Mouse (Mus musculus) heart, embryonic 14.5 days (tissue): Measurements from ENCODE around the gene Il27. TPM values are rescaled to one million over a fixed set of nuclear protein-coding genes. Genes with fewer than 3 reads are reported as not detected.

Experiments
- ATAC-seq: fragments of 200-750 bp; cut with Nextera tagmentation; 2 replicates; pipeline ENCODE4 v1.8.0; 2017; ENCODE audit warnings: low read depth, moderate TSS enrichment; ENCODE audit not compliant: insufficient number of reproducible peaks, insufficient read depth, low FRiP score
- H3K27ac ChIP-seq, 2 experiments: fragments of 200-500 bp in 1 of 2; fragments of 300-500 bp in 1 of 2; sonication (generic) in 1 of 2; replicated peaks in 1 of 2; 2 replicates each; pipeline ENCODE4 v1.5.1; 2012 to 2014; ENCODE audit warnings: low read depth in 2 of 2, low read length in 2 of 2, control low read depth in 1 of 2, mild to moderate bottlenecking in 1 of 2, mixed read lengths in 1 of 2; ENCODE audit not compliant: control insufficient read depth in 1 of 2, insufficient read depth in 1 of 2
- H3K27me3 ChIP-seq: fragments of 300-500 bp; sonication (generic); 2 replicates; pipeline ENCODE4 v1.6.1; 2014; ENCODE audit warnings: mild to moderate bottlenecking, low read length, control low read depth; ENCODE audit not compliant: control insufficient read depth, insufficient read depth
- H3K36me3 ChIP-seq: fragments of 300-500 bp; sonication (generic); 2 replicates; pipeline ENCODE4 v1.6.1; 2014; ENCODE audit warnings: mild to moderate bottlenecking, control low read depth, low read length, mixed read lengths; ENCODE audit not compliant: control insufficient read depth, insufficient read depth
- H3K4me1 ChIP-seq, 2 experiments: fragments of 200-500 bp in 1 of 2; fragments of 300-500 bp in 1 of 2; sonication (generic) in 1 of 2; 2 replicates each; pipeline ENCODE4 v1.6.1; 2012 to 2014; ENCODE audit warnings: low read length in 2 of 2, control low read depth in 1 of 2, mixed read lengths in 1 of 2; ENCODE audit not compliant: control insufficient read depth in 2 of 2, insufficient read depth in 2 of 2
- H3K4me2 ChIP-seq: fragments of 300-500 bp; sonication (generic); 2 replicates; pipeline ENCODE4 v1.6.1; 2014; ENCODE audit warnings: mild to moderate bottlenecking, low read length
- H3K4me3 ChIP-seq, 2 experiments: fragments of 200-500 bp in 1 of 2; fragments of 300-500 bp in 1 of 2; sonication (generic) in 1 of 2; 2 replicates each; pipeline ENCODE4 v1.5.1; 2012 to 2014; ENCODE audit warnings: low read length in 2 of 2, mild to moderate bottlenecking in 2 of 2, control low read depth in 1 of 2, low read depth in 1 of 2, moderate library complexity in 1 of 2; ENCODE audit not compliant: control insufficient read depth in 1 of 2, insufficient read depth in 1 of 2
- H3K9ac ChIP-seq: fragments of 300-500 bp; sonication (generic); 2 replicates; pipeline ENCODE4 v1.6.1; 2014; ENCODE audit warnings: mild to moderate bottlenecking, low read length
- H3K9me3 ChIP-seq: fragments of 300-500 bp; sonication (generic); 2 replicates; pipeline ENCODE4 v1.6.1; 2016; ENCODE audit warnings: low read length, control low read depth; ENCODE audit not compliant: control insufficient read depth
- WGBS: fragments of 180-500 bp; shearing (Covaris S2); extraction: QIAGEN DNeasy Blood & Tissue Kit; methylation state at CpG from one replicate; pipeline ENCODE4 v1.1.7; 2014; 5-methylcytosine and 5-hydroxymethylcytosine counted together
- polyA plus RNA-seq: library from polyadenylated mRNA; unstranded; fragments of >200 nt; fragmentation: Nextera tagmentation; extraction: Ambion mirVana; gene quantifications from 2 replicates; pipeline ENCODE4 v1.2.1, GENCODE M21; 2014

Il27 gene
- polyA plus RNA-seq, 1 experiment from 2014 or later: not detected

- Histone ChIP-seq H3K4me1 (peaks cover 5 to 11% of the 10 kb centered on the region in 2 experiments; a peak in 2 of 4 replicates), H3K27me3 (no peaks in the 10 kb centered on the region), H3K9ac (no peak overlapping the region; the same call in 1 of the 2 replicates), H3K4me3 (no peak overlapping the region), H3K9me3 (no peaks in the 10 kb centered on the region), H3K36me3 (no peaks in the 10 kb centered on the region), H3K4me2 (no peak overlapping the region), H3K27ac (no peak overlapping the region)
- no peak for ATAC-seq
- WGBS: 57% methylated on average over 9 of the region's 9 CpGs
These were observed 27.0 kb upstream of the Il27 start for GRCm38 (mm10) chr7:126621452-126622359.

- ATAC-seq: no peak
- H3K27ac ChIP-seq: no peak overlapping the region
- peaks cover 4 to 5% of the 10 kb centered on the region in 2 experiments; a peak in 2 of 4 replicates for H3K4me1 ChIP-seq
- no peak overlapping the region for H3K4me3 ChIP-seq
- no peaks in the 10 kb centered on the region for H3K36me3 ChIP-seq
- WGBS: 75% methylated on average over 10 of the region's 10 CpGs
- H3K27me3 ChIP-seq: no peaks in the 10 kb centered on the region
- H3K9ac ChIP-seq: no peak overlapping the region
- H3K4me2 ChIP-seq: no peak overlapping the region
- H3K9me3 ChIP-seq: no peaks in the 10 kb centered on the region
These were observed 25.0 kb upstream of the Il27 start for GRCm38 (mm10) chr7:126619559-126620275.

- no peaks in the 10 kb centered on the region for H3K27me3 ChIP-seq
- WGBS: 66% methylated on average over 3 of the region's 3 CpGs
These were observed 22.0 kb upstream of the Il27 start for GRCm38 (mm10) chr7:126616707-126617106.

GRCm38 (mm10) chr7:126612736-126613135 is 18.0 kb upstream of the Il27 start:
- H3K4me2 ChIP-seq: no peak overlapping the region
- no peaks in the 10 kb centered on the region for H3K36me3 ChIP-seq
- no peaks in the 10 kb centered on the region for H3K27me3 ChIP-seq
- H3K4me1 ChIP-seq: no peaks in the 10 kb centered on the region
- H3K9me3 ChIP-seq: 0 out of 2 replicates have a peak, but pooled peaks cover 4% of the 10 kb centered on the region
- H3K27ac ChIP-seq: no peak overlapping the region
- 72% methylated on average over 3 of the region's 3 CpGs for WGBS
- no peak for ATAC-seq
- no peak overlapping the region for H3K4me3 ChIP-seq
- H3K9ac ChIP-seq: no peak overlapping the region

More at GRCm38 (mm10) chr7:126616707-126617106, 22.0 kb upstream of the Il27 start:
- no peak for ATAC-seq
- Histone ChIP-seq H3K4me3 (no peak overlapping the region), H3K9ac (no peak overlapping the region), H3K36me3 (no peaks in the 10 kb centered on the region), H3K4me1 (peaks cover 0 to 1% of the 10 kb centered on the region in 2 experiments; a peak in 1 of 4 replicates), H3K4me2 (no peak overlapping the region), H3K27ac (no peak overlapping the region), H3K9me3 (0 out of 2 replicates have a peak, but pooled peaks cover 4% of the 10 kb centered on the region)

- H3K9me3 ChIP-seq: 0 out of 2 replicates have a peak, but pooled peaks cover under 1% of the 10 kb centered on the region
- no peak overlapping the region for H3K27ac ChIP-seq
- WGBS: 80% methylated on average over 5 of the region's 5 CpGs
- no peak overlapping the region for H3K9ac ChIP-seq
- no peak overlapping the region for H3K4me2 ChIP-seq
- no peak overlapping the region for H3K4me3 ChIP-seq
- no peaks in the 10 kb centered on the region for H3K4me1 ChIP-seq
- H3K36me3 ChIP-seq: no peaks in the 10 kb centered on the region
- ATAC-seq: no peak
- H3K27me3 ChIP-seq: no peaks in the 10 kb centered on the region
These were observed 13.1 kb upstream of the Il27 start for GRCm38 (mm10) chr7:126607796-126608195.

GRCm38 (mm10) chr7:126607064-126607463 is 12.3 kb upstream of the Il27 start:
- Histone ChIP-seq H3K27ac (no peak overlapping the region), H3K9me3 (no peaks in the 10 kb centered on the region), H3K27me3 (no peaks in the 10 kb centered on the region), H3K9ac (no peak overlapping the region), H3K4me3 (no peak overlapping the region), H3K36me3 (no peaks in the 10 kb centered on the region), H3K4me1 (no peaks in the 10 kb centered on the region), H3K4me2 (no peak overlapping the region)
- 75% methylated on average over 3 of the region's 3 CpGs for WGBS
- ATAC-seq: no peak

- H3K9me3 ChIP-seq: no peaks in the 10 kb centered on the region
- no peak for ATAC-seq
- H3K36me3 ChIP-seq: no peaks in the 10 kb centered on the region
- H3K4me3 ChIP-seq: no peak overlapping the region
- H3K4me2 ChIP-seq: no peak overlapping the region
- H3K27ac ChIP-seq: no peak overlapping the region
- no peak overlapping the region for H3K9ac ChIP-seq
- 76% methylated on average over 5 of the region's 5 CpGs for WGBS
- H3K4me1 ChIP-seq: no peaks in the 10 kb centered on the region
- no peaks in the 10 kb centered on the region for H3K27me3 ChIP-seq
These were observed 11.9 kb upstream of the Il27 start for GRCm38 (mm10) chr7:126606611-126607010.
